ENCODE assay signal across 30 mouse cellular contexts in the genomic region with DNA sequence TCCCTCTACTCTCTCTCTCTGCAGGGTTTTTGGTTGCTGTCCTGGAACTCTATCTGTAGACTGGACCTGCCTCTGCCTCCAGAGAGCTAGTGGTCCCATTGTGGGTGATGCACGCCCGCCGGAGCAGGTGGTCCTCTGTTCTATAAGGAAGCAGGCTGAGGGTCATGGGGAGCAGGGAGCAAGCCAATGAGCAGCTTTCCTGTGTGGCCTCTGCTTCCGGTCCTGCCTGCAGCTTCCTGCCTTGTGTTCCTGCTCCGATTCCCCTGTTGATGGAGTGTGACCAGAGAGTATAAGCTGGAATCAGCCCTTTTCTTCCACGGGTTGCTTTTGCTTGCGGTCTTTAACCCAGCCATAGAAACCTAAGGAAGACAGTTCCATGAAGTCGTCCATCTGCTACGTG. TPM values are rescaled to one million over a fixed set of nuclear protein-coding genes. Genes with fewer than 3 reads are reported as not detected.
DNase-seq lines count a peak whose midpoint lies in the region; ATAC-seq lines count a peak whose summit lies in the region.
"Had no signal": no experiment of that assay in that cellular context is flagged by ENCODE, and none has a peak within 500 bp of the region (broad histone marks: within the 10 kb centered on the region; RNA-seq: fewer than 3 reads in every experiment).

No protein-coding gene starts in this region.

- WGBS in heart, embryonic 15.5 days, result 73% methylated on average over 9 of the region's 9 CpGs
- 57% methylated on average over 9 of the region's 9 CpGs for WGBS in kidney, embryonic 16.5 days
- 72% methylated on average over 9 of the region's 9 CpGs for WGBS in kidney, embryonic 14.5 days
- 72% methylated on average over 9 of the region's 9 CpGs for WGBS in embryonic facial prominence, embryonic 11.5 days
- WGBS in limb, embryonic 11.5 days, result 86% methylated on average over 9 of the region's 9 CpGs
- 87% methylated on average over 9 of the region's 9 CpGs for whole genome bisulfite sequencing in midbrain, embryonic 13.5 days

- peaks cover 42% of the 10 kb centered on the region for H3K4me1 ChIP-seq in heart, embryonic 15.5 days (replicated peaks)
- H3K4me1 ChIP-seq in kidney, embryonic 16.5 days (ENCODE audit: insufficient read depth, low read length), result peaks cover 35% of the 10 kb centered on the region
- peaks cover 28% of the 10 kb centered on the region for H3K4me1 ChIP-seq in kidney, embryonic 14.5 days (ENCODE audit: control insufficient read depth, insufficient read depth, low read length)
- peaks cover 15% of the 10 kb centered on the region for H3K4me1 ChIP-seq in embryonic facial prominence, embryonic 11.5 days (ENCODE audit: control insufficient read depth, insufficient read depth, low read length)
- peaks cover 39% of the 10 kb centered on the region for H3K4me1 ChIP-seq in limb, embryonic 11.5 days (ENCODE audit: control insufficient read depth, insufficient read depth, low read length)
- peaks cover 13% of the 10 kb centered on the region for H3K4me1 ChIP-seq in midbrain, embryonic 13.5 days (replicated peaks)

- no peak overlapping the region for H3K9ac ChIP-seq in heart, embryonic 15.5 days
- H3K9ac ChIP-seq in kidney, embryonic 16.5 days (replicated peaks; ENCODE audit: low read length), result no peak overlapping the region
- no peak overlapping the region for H3K9ac ChIP-seq in kidney, embryonic 14.5 days (ENCODE audit: low read depth, low read length)
- no peak overlapping the region for H3K9ac ChIP-seq in embryonic facial prominence, embryonic 11.5 days (replicated peaks; ENCODE audit: low read length)
- 0 out of 2 replicates have a peak overlapping the region, but pooled peaks have one; percentile 12 for H3K9ac ChIP-seq in limb, embryonic 11.5 days (ENCODE audit: low read length)
- H3K9ac ChIP-seq in midbrain, embryonic 13.5 days (replicated peaks), result no peak overlapping the region
- H3K9ac ChIP-seq: embryonic facial prominence, embryonic 15.5 days; forebrain, embryonic 12.5 days; forebrain, postnatal 0 days; midbrain, embryonic 12.5 days; neural tube, embryonic 13.5 days had no signal

- no peak overlapping the region for H3K4me3 ChIP-seq in heart, embryonic 15.5 days
- H3K4me3 ChIP-seq in kidney, embryonic 16.5 days (ENCODE audit: low read length), result no peak overlapping the region
- H3K4me3 ChIP-seq in kidney, embryonic 14.5 days (ENCODE audit: low read length), result no peak overlapping the region
- no peak overlapping the region for H3K4me3 ChIP-seq in embryonic facial prominence, embryonic 11.5 days (ENCODE audit: low read depth, low read length)
- no peak overlapping the region for H3K4me3 ChIP-seq in limb, embryonic 11.5 days (ENCODE audit: low read depth, low read length)
- H3K4me3 ChIP-seq in midbrain, embryonic 13.5 days (replicated peaks), result no peak overlapping the region
- H3K4me3 ChIP-seq: embryonic facial prominence, embryonic 15.5 days; forebrain, embryonic 12.5 days; left cerebral cortex, adult 2 months; megakaryocyte, embryonic 14.5 days; midbrain, embryonic 12.5 days; neural tube, embryonic 13.5 days had no signal

- no peaks in the 10 kb centered on the region for H3K9me3 ChIP-seq in heart, embryonic 15.5 days (replicated peaks)
- no peaks in the 10 kb centered on the region for H3K9me3 ChIP-seq in kidney, embryonic 16.5 days (ENCODE audit: low read length)
- no peaks in the 10 kb centered on the region for H3K9me3 ChIP-seq in kidney, embryonic 14.5 days (ENCODE audit: control insufficient read depth, low read length)
- no peaks in the 10 kb centered on the region for H3K9me3 ChIP-seq in embryonic facial prominence, embryonic 11.5 days (replicated peaks; ENCODE audit: control insufficient read depth, low read length)
- H3K9me3 ChIP-seq in limb, embryonic 11.5 days (ENCODE audit: control insufficient read depth, low read length), result no peaks in the 10 kb centered on the region
- no peaks in the 10 kb centered on the region for H3K9me3 ChIP-seq in midbrain, embryonic 13.5 days
- H3K9me3 ChIP-seq: embryonic facial prominence, embryonic 15.5 days; forebrain, embryonic 12.5 days; megakaryocyte, embryonic 14.5 days; midbrain, embryonic 12.5 days; neural tube, embryonic 13.5 days had no signal

- no peak for DNase-seq in heart, adult 9 months (ENCODE audit: low spot score in 2 of 2)
- DNase-seq in embryonic facial prominence, embryonic 11.5 days (ENCODE audit: low spot score), result no peak
- DNase-seq in limb, embryonic 11.5 days (ENCODE audit: low spot score), result no peak
- no peak for DNase-seq in left cerebral cortex, postnatal 25 days (ENCODE audit: low spot score in 2 of 2)
- DNase-seq: adrenal gland, postnatal 14 days; cerebellum, adult 11 months; cerebellum, adult 9-10 months; cerebellum, postnatal 36 days; forebrain, postnatal 0 days; kidney, postnatal 10 days; lung, postnatal 36 days; right cerebral cortex, postnatal 4 days; thymus, adult 18-20 months; thymus, postnatal 25 days had no signal

- no peaks in the 10 kb centered on the region for H3K36me3 ChIP-seq in heart, embryonic 15.5 days
- no peaks in the 10 kb centered on the region for H3K36me3 ChIP-seq in kidney, embryonic 16.5 days (ENCODE audit: insufficient read depth, low read length)
- no peaks in the 10 kb centered on the region for H3K36me3 ChIP-seq in kidney, embryonic 14.5 days (ENCODE audit: control insufficient read depth, insufficient read depth, low read length)
- H3K36me3 ChIP-seq in embryonic facial prominence, embryonic 11.5 days (replicated peaks; ENCODE audit: control insufficient read depth, insufficient read depth, low read depth, low read length), result no peaks in the 10 kb centered on the region
- H3K36me3 ChIP-seq in limb, embryonic 11.5 days (ENCODE audit: control insufficient read depth, insufficient read depth, low read length), result no peaks in the 10 kb centered on the region
- H3K36me3 ChIP-seq in midbrain, embryonic 13.5 days, result no peaks in the 10 kb centered on the region
- H3K36me3 ChIP-seq: embryonic facial prominence, embryonic 15.5 days; forebrain, embryonic 12.5 days; midbrain, embryonic 12.5 days; neural tube, embryonic 13.5 days had no signal

- H3K4me2 ChIP-seq in heart, embryonic 15.5 days, result no peak overlapping the region
- H3K4me2 ChIP-seq in kidney, embryonic 16.5 days (replicated peaks; ENCODE audit: low read depth, low read length), result no peak overlapping the region
- H3K4me2 ChIP-seq in kidney, embryonic 14.5 days (replicated peaks; ENCODE audit: low read depth, low read length), result no peak overlapping the region
- H3K4me2 ChIP-seq in embryonic facial prominence, embryonic 11.5 days (ENCODE audit: low read depth, low read length), result no peak overlapping the region
- H3K4me2 ChIP-seq in limb, embryonic 11.5 days (ENCODE audit: low read depth, severe bottlenecking), result no peak overlapping the region
- no peak overlapping the region for H3K4me2 ChIP-seq in midbrain, embryonic 13.5 days (replicated peaks)
- H3K4me2 ChIP-seq: embryonic facial prominence, embryonic 15.5 days; forebrain, embryonic 12.5 days; heart, embryonic 11.5 days; midbrain, embryonic 12.5 days; neural tube, embryonic 13.5 days had no signal

- 0 out of 2 replicates have a peak overlapping the region, but pooled peaks have one; percentile 0 for H3K27ac ChIP-seq in heart, embryonic 15.5 days
- H3K27ac ChIP-seq in kidney, embryonic 16.5 days (ENCODE audit: low read length), result peak overlapping the region; percentile 4; the same call in 1 of the 2 replicates
- no peak overlapping the region for H3K27ac ChIP-seq in kidney, embryonic 14.5 days (ENCODE audit: low read depth, low read length)
- 0 out of 2 replicates have a peak overlapping the region, but pooled peaks have one; percentile 20 for H3K27ac ChIP-seq in embryonic facial prominence, embryonic 11.5 days (replicated peaks; ENCODE audit: low read depth, low read length)
- no peak overlapping the region for H3K27ac ChIP-seq in limb, embryonic 11.5 days (replicated peaks; ENCODE audit: low read depth, low read length)
- no peak overlapping the region for H3K27ac ChIP-seq in midbrain, embryonic 13.5 days
- H3K27ac ChIP-seq: embryonic facial prominence, embryonic 15.5 days; forebrain, embryonic 12.5 days; left cerebral cortex, adult 2 months; midbrain, embryonic 12.5 days; neural tube, embryonic 13.5 days; stomach, postnatal 0 days had no signal

- intact Hi-C loops in left cerebral cortex, postnatal 25 days (cut with DNase I), result no loop called here

- H3K27me3 ChIP-seq in heart, embryonic 15.5 days, result no peaks in the 10 kb centered on the region
- H3K27me3 ChIP-seq in kidney, embryonic 16.5 days (ENCODE audit: insufficient read depth, low read length), result no peaks in the 10 kb centered on the region
- no peaks in the 10 kb centered on the region for H3K27me3 ChIP-seq in kidney, embryonic 14.5 days (ENCODE audit: control insufficient read depth, insufficient read depth, low read length)
- no peaks in the 10 kb centered on the region for H3K27me3 ChIP-seq in embryonic facial prominence, embryonic 11.5 days (ENCODE audit: control insufficient read depth, insufficient read depth, low read length)
- H3K27me3 ChIP-seq in limb, embryonic 11.5 days (ENCODE audit: control insufficient read depth, insufficient read depth, low read length), result no peaks in the 10 kb centered on the region
- H3K27me3 ChIP-seq in midbrain, embryonic 13.5 days, result 0 out of 2 replicates have a peak, but pooled peaks cover under 1% of the 10 kb centered on the region
- H3K27me3 ChIP-seq: embryonic facial prominence, embryonic 15.5 days; forebrain, embryonic 12.5 days; neural tube, embryonic 13.5 days; Patski had no signal

- no peak for ATAC-seq in heart, embryonic 15.5 days (replicated peaks; ENCODE audit: insufficient number of reproducible peaks, insufficient read depth, low FRiP score, low read depth)
- no peak for ATAC-seq in kidney, embryonic 16.5 days (ENCODE audit: low FRiP score, low TSS enrichment)
- no peak for ATAC-seq in kidney, embryonic 14.5 days (ENCODE audit: low FRiP score, low TSS enrichment)
- no peak for ATAC-seq in embryonic facial prominence, embryonic 11.5 days (replicated peaks; ENCODE audit: insufficient number of reproducible peaks, low FRiP score, low TSS enrichment, low read depth)
- ATAC-seq in limb, embryonic 11.5 days (ENCODE audit: insufficient number of reproducible peaks, low FRiP score, low TSS enrichment, low read depth), result no peak
- ATAC-seq in midbrain, embryonic 13.5 days, result no peak
- ATAC-seq: forebrain, postnatal 0 days; hindbrain, embryonic 16.5 days; intestine, postnatal 0 days; Patski had no signal

RNA-seq across cellular contexts. Expression of a gene that starts 30.1 kb away (rescaled TPM):
- polyA plus RNA-seq in heart, embryonic 15.5 days (2015; fragmentation: Nextera tagmentation; extraction: Ambion mirVana), result 14.0 and 19.5 TPM in 2 replicates
- polyA plus RNA-seq in kidney, embryonic 16.5 days (2015; fragmentation: Nextera tagmentation; extraction: Ambion mirVana), result 40.8 and 49.3 TPM in 2 replicates
- 40.4 and 40.8 TPM in 2 replicates for polyA plus RNA-seq in kidney, embryonic 14.5 days (2014; fragmentation: Nextera tagmentation; extraction: Ambion mirVana)
- 66.8 and 76.2 TPM in 2 replicates for polyA plus RNA-seq in embryonic facial prominence, embryonic 11.5 days (2014; fragmentation: Nextera tagmentation; extraction: Ambion mirVana)
- 102 and 104 TPM in 2 replicates for polyA plus RNA-seq in limb, embryonic 11.5 days (2014; fragmentation: Nextera tagmentation; extraction: Ambion mirVana)
- polyA plus RNA-seq in midbrain, embryonic 13.5 days (2015; fragmentation: Nextera tagmentation; extraction: Ambion mirVana), result 5.4 and 5.8 TPM in 2 replicates
- total RNA-seq in left cerebral cortex, postnatal 25 days (2021), result under 1 TPM; 0.57 to 0.94 TPM
- total RNA-seq: hematopoietic stem cell, adult 5-6 weeks had no signal

Comparison
In these comparisons a context has a peak if more than half of its experiments do, and no peak if none do; other contexts are left out.
1. H3K27ac ChIP-seq: peak in heart, embryonic 15.5 days (single experiment), kidney, embryonic 16.5 days (single experiment) and embryonic facial prominence, embryonic 11.5 days (single experiment); none in kidney, embryonic 14.5 days (single experiment), limb, embryonic 11.5 days (single experiment) and midbrain, embryonic 13.5 days (single experiment).